Mouse (Mus musculus) ovary, adult 10 weeks (tissue): ENCODE data around the gene Pbsn. TPM values are rescaled to one million over a fixed set of nuclear protein-coding genes. Genes with fewer than 3 reads are reported as not detected.

Source experiments
- polyA plus RNA-seq: library from polyadenylated mRNA; stranded (reverse); fragments of 350-450 nt; fragmentation: Illumina TruSeq; extraction: RNeasy Lipid Tissue Mini Kit (QIAGEN cat#74804); gene quantifications from one replicate; pipeline ENCODE4 v1.2.3, GENCODE M21; 2014

Pbsn gene
- polyA plus RNA-seq = not detected

GRCm38 (mm10) chrX:77853523-77853922 is at the start of gene Pbsn:
TSS of gene Pbsn (minus strand) at chrX:77853623.

GRCm38 (mm10) chrX:77864458-77864857 is 11.0 kb upstream of the Pbsn start, which contains the start of gene Gm14744:
TSS of gene Gm14744 (plus strand) at chrX:77864758.

GRCm38 (mm10) chrX:77796238-77796835 is 57.1 kb downstream of the Pbsn start, which contains the start of gene Prkx:
TSS of gene Prkx (minus strand) at chrX:77796278.

Other genes starting within 250 kb of the Pbsn start
- gene Prkx, start 57.3 kb downstream of the Pbsn start, polyA plus RNA-seq = 36.1 TPM
- not detected for gene Gm14744, start 11.1 kb upstream of the Pbsn start, polyA plus RNA-seq
- gene 5430402E10Rik, start 71.4 kb upstream of the Pbsn start, polyA plus RNA-seq = not detected
- gene Obp1a, start 237.8 kb upstream of the Pbsn start, polyA plus RNA-seq = not detected